Mouse (Mus musculus) thymus, postnatal 36 days (tissue): ENCODE data around the gene Clic3.

Source experiments
- DNase-seq, 2 experiments: peaks; one replicate each; pipeline ENCODE4 v3.0.0; 2022; ENCODE audit warnings: mixed read lengths in 2 of 2

Clic3 gene

GRCm38 (mm10) chr2:25484901-25485647, 28.4 kb downstream of the Clic3 start:
- DNase-seq, result peak; percentile 31 to 61

GRCm38 (mm10) chr2:25487965-25488670, 31.5 kb downstream of the Clic3 start:
- no peak for DNase-seq

- no peak for DNase-seq
Measured at GRCm38 (mm10) chr2:25488671-25489068, 32.0 kb downstream of the Clic3 start.

DNA sequence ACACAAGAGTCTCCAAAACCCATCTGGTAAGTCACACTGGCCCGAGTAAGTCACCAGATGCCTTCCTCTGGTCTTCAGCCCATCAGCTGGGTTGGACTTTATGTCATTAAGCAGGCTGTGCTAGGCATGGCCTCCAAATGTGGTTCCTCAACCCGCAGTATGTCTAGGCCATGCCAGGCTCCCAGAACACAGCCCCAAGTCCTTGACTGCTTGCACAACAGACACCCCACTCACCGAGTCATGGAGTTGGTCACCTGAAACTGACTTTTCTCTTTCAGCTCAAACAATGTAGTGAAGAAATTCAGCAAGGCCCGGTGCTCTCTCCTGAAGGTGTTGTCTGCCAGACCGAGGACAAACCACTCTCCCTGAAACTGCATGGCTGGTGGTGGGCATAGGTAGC, 36.4 kb downstream of the Clic3 start:
- DNase-seq, result no peak

GRCm38 (mm10) chr2:25493476-25493961, 36.9 kb downstream of the Clic3 start, which contains the start of gene Lcn12:
TSS of gene Lcn12 (minus strand) at chr2:25493911.
- DNase-seq, result no peak

- DNase-seq, result no peak
Measured at GRCm38 (mm10) chr2:25496462-25496861, 39.8 kb downstream of the Clic3 start.

DNA sequence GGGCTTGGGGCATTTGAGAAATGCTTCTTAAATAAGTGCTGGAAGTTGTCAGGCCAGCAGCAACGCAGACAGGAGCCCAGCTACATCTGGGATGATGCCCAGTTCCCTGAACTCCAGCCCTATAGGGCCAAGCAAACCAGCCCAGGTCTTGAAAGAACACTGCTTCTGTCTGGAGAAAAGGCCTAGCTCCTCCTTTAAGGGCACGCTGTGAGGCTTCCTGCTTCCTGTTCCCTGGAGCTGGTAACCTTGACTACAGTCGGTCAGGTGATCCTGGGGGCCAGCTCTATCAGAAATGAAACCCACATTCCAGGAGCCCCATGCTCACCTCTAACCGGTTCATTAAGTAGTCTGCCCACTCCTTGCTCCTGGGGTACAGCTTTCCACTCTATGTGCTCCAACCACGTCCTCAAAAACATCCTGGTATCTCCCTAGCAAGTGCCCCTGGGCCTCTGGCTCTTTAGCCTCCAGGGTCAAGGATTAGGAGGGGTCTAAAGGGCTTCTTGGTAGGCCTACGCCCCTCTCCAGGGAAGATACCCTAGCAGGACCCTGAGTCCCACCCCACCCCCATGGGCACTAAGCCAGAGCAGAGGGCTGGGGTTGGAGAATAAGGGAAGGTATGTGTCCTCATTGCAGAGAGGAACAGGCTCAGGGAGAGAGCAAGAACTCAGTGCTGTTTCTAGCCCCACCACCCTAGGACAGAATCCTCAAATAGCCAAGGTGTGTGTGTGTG, 41.4 kb downstream of the Clic3 start:
- DNase-seq, result no peak

DNA sequence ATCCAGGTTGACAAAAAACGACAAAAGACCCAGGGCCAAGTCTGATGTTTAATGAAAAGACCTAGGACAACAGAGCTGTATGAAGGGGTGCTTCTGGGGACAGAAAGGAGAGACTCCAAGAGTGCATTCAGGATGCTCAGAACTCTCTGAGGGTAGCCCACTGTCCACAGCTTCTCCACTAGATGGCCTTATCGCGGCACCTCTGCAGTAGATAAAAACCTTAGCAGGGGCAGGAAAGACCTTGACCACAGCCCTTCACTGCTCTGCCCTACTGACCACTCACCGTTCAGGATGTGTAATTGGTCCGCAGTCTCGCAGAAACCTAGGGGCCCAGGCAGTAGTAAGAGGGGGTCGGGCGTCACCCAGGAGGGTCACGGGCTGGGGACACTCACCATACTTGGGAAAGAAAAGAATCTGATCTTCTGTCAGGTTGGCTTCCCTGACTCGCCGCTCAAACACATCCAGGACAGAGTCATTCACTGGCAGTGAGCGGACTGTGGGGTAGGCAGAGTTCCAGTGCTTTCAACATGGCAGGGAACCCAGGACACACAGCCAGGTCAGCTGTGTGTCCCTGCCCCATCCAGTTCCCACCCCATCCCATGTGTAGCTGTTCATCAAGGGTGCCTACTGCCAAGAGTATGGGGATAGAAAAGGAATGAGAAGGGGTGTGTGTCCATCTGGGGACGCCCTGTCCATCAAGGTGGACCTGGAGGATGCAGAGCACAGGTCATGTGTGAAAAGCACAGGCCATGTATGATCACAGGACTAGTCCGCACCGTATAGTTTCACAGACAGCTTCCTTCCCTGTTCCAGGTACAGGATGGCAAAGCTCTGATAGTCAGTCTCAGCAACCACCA, 42.2 kb downstream of the Clic3 start:
- DNase-seq, result no peak

- no peak for DNase-seq
Measured at GRCm38 (mm10) chr2:25500071-25500575, 43.5 kb downstream of the Clic3 start.

GRCm38 (mm10) chr2:25500576-25501405, 44.2 kb downstream of the Clic3 start, which contains the start of gene Fbxw5:
TSS of gene Fbxw5 (plus strand) at chr2:25500750.
- peak; percentile 80 to 87 for DNase-seq

DNA sequence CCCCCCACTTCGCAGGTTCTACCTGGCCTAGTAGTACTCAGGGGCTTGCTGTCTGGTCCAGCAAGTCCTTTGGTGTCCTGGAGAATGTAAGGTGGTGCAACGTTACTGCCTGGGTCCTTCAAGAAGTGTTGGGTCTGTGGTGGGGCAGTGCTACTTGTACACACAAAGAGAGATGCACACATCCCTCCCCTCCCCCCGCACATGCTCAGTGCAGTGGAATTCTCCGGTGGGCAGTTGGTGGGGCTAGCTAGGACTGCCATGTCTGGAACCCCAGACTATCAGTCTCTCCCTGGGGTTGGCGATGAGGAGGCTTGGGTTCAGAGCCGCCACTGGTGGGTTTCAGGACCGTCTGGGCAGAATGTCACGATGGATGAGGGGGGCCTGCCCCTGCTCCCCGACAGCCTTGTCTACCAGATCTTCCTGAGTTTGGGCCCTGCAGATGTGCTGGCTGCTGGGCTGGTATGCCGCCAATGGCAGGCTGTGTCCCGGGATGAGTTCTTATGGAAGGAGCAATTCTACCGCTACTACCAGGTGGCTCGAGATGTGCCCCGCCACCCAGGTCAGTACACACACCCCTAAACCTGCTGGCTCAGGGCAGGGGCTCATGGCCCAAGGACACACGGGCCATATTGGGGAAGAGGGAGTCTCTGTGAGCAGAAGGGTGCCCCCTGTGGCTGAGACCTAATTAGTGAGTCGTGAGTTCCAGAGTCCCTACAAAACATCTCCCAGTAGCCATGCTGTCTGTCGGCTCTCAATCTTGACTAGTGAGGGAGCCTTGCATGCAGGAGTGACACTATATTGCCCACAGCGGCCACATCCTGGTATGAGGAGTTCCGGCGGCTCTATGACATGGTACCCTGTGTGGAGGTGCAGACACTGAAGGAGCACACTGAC, 45.2 kb downstream of the Clic3 start, which contains the start of gene C8g:
TSS of gene C8g (minus strand) at position 127 of the 894 bp plus-strand sequence.
- no peak for DNase-seq

- no peak for DNase-seq
Measured at GRCm38 (mm10) chr2:25502726-25503125, 46.1 kb downstream of the Clic3 start.

GRCm38 (mm10) chr2:25504538-25504937, 47.9 kb downstream of the Clic3 start:
- DNase-seq, result no peak

DNA sequence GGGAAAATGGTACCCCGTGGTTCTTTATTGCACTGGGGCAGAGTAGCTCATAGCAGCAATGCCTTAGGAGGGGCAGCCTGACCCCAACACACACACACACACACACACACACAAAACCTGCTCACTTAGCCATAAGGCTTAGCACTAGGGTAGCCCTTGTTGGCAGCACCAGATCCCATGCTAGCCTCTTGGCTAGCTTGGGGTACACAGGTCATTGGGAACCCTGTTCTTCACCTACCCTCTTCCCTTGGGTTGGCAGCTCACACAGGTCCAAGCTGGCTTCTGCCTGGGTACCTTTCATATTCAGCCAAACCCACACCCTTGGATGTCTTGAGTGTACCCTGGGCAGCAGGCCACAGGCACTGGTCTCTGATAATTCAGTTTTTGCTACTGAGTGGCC, 48.4 kb downstream of the Clic3 start:
- no peak for DNase-seq

GRCm38 (mm10) chr2:25505860-25506259, 49.2 kb downstream of the Clic3 start:
- DNase-seq, result no peak

DNA sequence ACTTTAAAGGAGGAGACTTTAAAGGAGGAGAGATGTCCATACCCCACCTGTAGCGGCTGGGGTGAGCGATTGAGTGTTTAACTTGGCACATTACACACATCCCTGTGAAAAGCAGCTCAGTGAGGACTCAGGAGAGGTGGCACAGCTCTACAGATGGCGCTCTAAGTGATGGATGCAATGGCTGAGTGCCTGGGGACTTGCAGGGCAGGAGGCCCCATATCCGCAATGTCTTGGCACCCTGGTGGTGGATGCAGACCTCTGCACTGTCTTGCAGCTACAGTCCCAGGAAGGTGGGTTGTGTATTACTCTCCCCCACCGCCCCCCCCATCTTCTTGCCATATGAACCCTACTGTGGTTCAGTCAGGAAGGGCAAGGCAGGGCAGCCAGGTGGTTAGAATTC, 50.3 kb downstream of the Clic3 start:
- DNase-seq, result peak; percentile 44 to 67
